Mouse (Mus musculus) MEL (cell line): Measurements from ENCODE around the gene 1700029I15Rik. TPM values are rescaled to one million over a fixed set of nuclear protein-coding genes. Genes with fewer than 3 reads are reported as not detected.

Experiments
- DNase-seq: peaks from one replicate; pipeline ENCODE4 v3.0.0; 2011; ENCODE audit warnings: low read depth, low spot score
- H3K27ac ChIP-seq: 2 replicates; pipeline ENCODE4 v1.5.1; 2012; ENCODE audit warnings: low read depth, mild to moderate bottlenecking, control low read depth, low read length, moderate library complexity; ENCODE audit not compliant: control insufficient read depth
- H3K27me3 ChIP-seq, 2 experiments: fragments of 150-350 bp in 1 of 2; sonication (generic) in 1 of 2; 2 replicates each; pipeline ENCODE4 v1.6.1; 2012; ENCODE audit warnings: low read length in 2 of 2, mild to moderate bottlenecking in 2 of 2, improper control_type of control experiment in 1 of 2, moderate library complexity in 1 of 2; ENCODE audit not compliant: insufficient read depth in 2 of 2, control insufficient read depth in 1 of 2
- H3K36me3 ChIP-seq, 2 experiments: 2 replicates each; pipeline ENCODE4 v1.6.1; 2012 to 2014; ENCODE audit warnings: low read length in 2 of 2, improper control_type of control experiment in 1 of 2, inconsistent platforms in 1 of 2, mild to moderate bottlenecking in 1 of 2; ENCODE audit not compliant: insufficient read depth in 2 of 2, control insufficient read depth in 1 of 2
- H3K4me1 ChIP-seq, 2 experiments: fragments of 150-350 bp in 1 of 2; sonication (generic) in 1 of 2; 2 replicates each; pipeline ENCODE4 v1.6.1; 2012; ENCODE audit warnings: low read length in 2 of 2, improper control_type of control experiment in 1 of 2, mild to moderate bottlenecking in 1 of 2; ENCODE audit not compliant: insufficient read depth in 2 of 2, control insufficient read depth in 1 of 2
- H3K4me3 ChIP-seq, 2 experiments: fragments of 150-350 bp in 1 of 2; sonication (generic) in 1 of 2; 2 replicates each; pipeline ENCODE4 v1.5.1; 2012; ENCODE audit warnings: low read depth in 2 of 2, low read length in 2 of 2, mild to moderate bottlenecking in 2 of 2, moderate library complexity in 2 of 2, control low read depth in 1 of 2, improper control_type of control experiment in 1 of 2; ENCODE audit not compliant: control insufficient read depth in 1 of 2, insufficient read depth in 1 of 2
- H3K79me2 ChIP-seq: 2 replicates; pipeline ENCODE4 v1.6.1; 2012; ENCODE audit warnings: mild to moderate bottlenecking, low read length, moderate library complexity; ENCODE audit not compliant: control insufficient read depth, poor library complexity, insufficient read depth
- H3K9ac ChIP-seq: 2 replicates; pipeline ENCODE4 v1.6.1; 2012; ENCODE audit warnings: low read depth, mild to moderate bottlenecking, control low read depth, low read length, moderate library complexity; ENCODE audit not compliant: control insufficient read depth, poor library complexity, severe bottlenecking
- H3K9me3 ChIP-seq: fragments of 150-350 bp; sonication (generic); replicated peaks from 2 replicates; pipeline ENCODE4 v1.6.1; 2012; ENCODE audit warnings: mild to moderate bottlenecking, low read length, improper control_type of control experiment, moderate library complexity; ENCODE audit not compliant: insufficient read depth
- BHLHE40 ChIP-seq: IDR thresholded peaks from 2 replicates; pipeline ENCODE4 v1.6.1; 2012; ENCODE audit warnings: low read depth, mild to moderate bottlenecking, inconsistent platforms, low read length, improper control_type of control experiment, borderline replicate concordance
- CHD2 ChIP-seq: IDR thresholded peaks from 2 replicates; pipeline ENCODE4 v1.6.1; 2011; ENCODE audit warnings: low read length, improper control_type of control experiment
- CTCF ChIP-seq, 3 experiments: IDR thresholded peaks in 2 of 3; conservative IDR thresholded peaks in 1 of 3; 2 replicates each; pipeline ENCODE4 v1.5.1; 2011 to 2012; ENCODE audit warnings: low read length in 3 of 3, low read depth in 2 of 3, mild to moderate bottlenecking in 2 of 3, improper control_type of control experiment in 1 of 3, inconsistent platforms in 1 of 3, mixed read lengths in 1 of 3, moderate library complexity in 1 of 3; ENCODE audit not compliant: control insufficient read depth in 1 of 3, insufficient read depth in 1 of 3, poor library complexity in 1 of 3, severe bottlenecking in 1 of 3
- ELF1 ChIP-seq: IDR thresholded peaks from 2 replicates; pipeline ENCODE4 v1.6.1; 2014; ENCODE audit warnings: low read depth, mild to moderate bottlenecking, inconsistent platforms, low read length, improper control_type of control experiment, moderate library complexity
- EP300 ChIP-seq, 2 experiments: IDR thresholded peaks; 2 replicates each; pipeline ENCODE4 v1.6.1; 2011; ENCODE audit warnings: improper control_type of control experiment in 2 of 2, low read length in 2 of 2, low read depth in 1 of 2, mild to moderate bottlenecking in 1 of 2
- GABPA ChIP-seq: IDR thresholded peaks from 2 replicates; pipeline ENCODE4 v1.6.1; 2012; ENCODE audit warnings: low read depth, mild to moderate bottlenecking, inconsistent platforms, low read length, improper control_type of control experiment, moderate library complexity
- GATA1 ChIP-seq: IDR thresholded peaks from 2 replicates; pipeline ENCODE4 v1.6.1; 2011; ENCODE audit warnings: low read depth, low read length, improper control_type of control experiment
- HCFC1 ChIP-seq: IDR thresholded peaks from 2 replicates; pipeline ENCODE4 v1.6.1; 2012; ENCODE audit warnings: low read depth, mild to moderate bottlenecking, inconsistent platforms, low read length, improper control_type of control experiment, moderate library complexity
- JUND ChIP-seq: IDR thresholded peaks from 2 replicates; pipeline ENCODE4 v1.6.1; 2011; ENCODE audit warnings: low read depth, mild to moderate bottlenecking, improper control_type of control experiment, low read length
- KAT2A ChIP-seq: conservative IDR thresholded peaks from 2 replicates; pipeline ENCODE4 v1.6.1; 2012; ENCODE audit warnings: low read depth, low read length, improper control_type of control experiment, inconsistent platforms
- MAFK ChIP-seq: IDR thresholded peaks from 2 replicates; pipeline ENCODE4 v1.6.1; 2011; ENCODE audit warnings: low read depth, mild to moderate bottlenecking, low read length, improper control_type of control experiment, borderline replicate concordance
- MAX ChIP-seq: IDR thresholded peaks from 2 replicates; pipeline ENCODE4 v1.6.1; 2011; ENCODE audit warnings: low read length, improper control_type of control experiment
- MAZ ChIP-seq: IDR thresholded peaks from 2 replicates; pipeline ENCODE4 v1.6.1; 2012; ENCODE audit warnings: low read depth, mild to moderate bottlenecking, inconsistent platforms, low read length, improper control_type of control experiment
- MXI1 ChIP-seq: IDR thresholded peaks from 2 replicates; pipeline ENCODE4 v1.6.1; 2011; ENCODE audit warnings: mild to moderate bottlenecking, low read depth, low read length, improper control_type of control experiment
- MYB ChIP-seq: IDR thresholded peaks from 2 replicates; pipeline ENCODE4 v1.6.1; 2011; ENCODE audit warnings: mild to moderate bottlenecking, low read depth, low read length, improper control_type of control experiment
- MYC ChIP-seq: IDR thresholded peaks from 2 replicates; pipeline ENCODE4 v1.6.1; 2011; ENCODE audit warnings: low read depth, mild to moderate bottlenecking, low read length, improper control_type of control experiment, moderate library complexity
- POLR2A ChIP-seq, 2 experiments: IDR thresholded peaks; 2 replicates each; pipeline ENCODE4 v1.6.1; 2011 to 2012; ENCODE audit warnings: low read length in 2 of 2, mild to moderate bottlenecking in 2 of 2, control low read depth in 1 of 2, improper control_type of control experiment in 1 of 2, low read depth in 1 of 2, moderate library complexity in 1 of 2; ENCODE audit not compliant: control insufficient read depth in 1 of 2, insufficient read depth in 1 of 2, poor library complexity in 1 of 2
- POLR2AphosphoS2 ChIP-seq: IDR thresholded peaks from 2 replicates; pipeline ENCODE4 v1.6.1; 2011; ENCODE audit warnings: low read length, improper control_type of control experiment
- SIN3A ChIP-seq: IDR thresholded peaks from 2 replicates; pipeline ENCODE4 v1.6.1; 2012; ENCODE audit warnings: low read length, improper control_type of control experiment, inconsistent platforms
- TBP ChIP-seq: IDR thresholded peaks from 2 replicates; pipeline ENCODE4 v1.8.0; 2011; ENCODE audit warnings: low read depth, low read length, improper control_type of control experiment
- TCF12 ChIP-seq: IDR thresholded peaks from 2 replicates; pipeline ENCODE4 v1.6.1; 2014; ENCODE audit warnings: low read depth, mild to moderate bottlenecking, inconsistent platforms, low read length, improper control_type of control experiment, moderate library complexity
- UBTF ChIP-seq: IDR thresholded peaks from 2 replicates; pipeline ENCODE4 v1.6.1; 2012; ENCODE audit warnings: low read depth, mild to moderate bottlenecking, inconsistent platforms, low read length, improper control_type of control experiment, moderate library complexity, borderline replicate concordance; ENCODE audit not compliant: insufficient read depth
- USF2 ChIP-seq, 2 experiments: IDR thresholded peaks; 2 replicates each; pipeline ENCODE4 v1.6.1; 2011 to 2012; ENCODE audit warnings: improper control_type of control experiment in 2 of 2, low read length in 2 of 2, borderline replicate concordance in 1 of 2, inconsistent platforms in 1 of 2, low read depth in 1 of 2, mild to moderate bottlenecking in 1 of 2; ENCODE audit not compliant: insufficient read depth in 1 of 2
- ZC3H11A ChIP-seq: IDR thresholded peaks from 2 replicates; pipeline ENCODE4 v1.6.1; 2012; ENCODE audit warnings: low read depth, mild to moderate bottlenecking, inconsistent platforms, low read length, improper control_type of control experiment
- ZKSCAN1 ChIP-seq: IDR thresholded peaks from 2 replicates; pipeline ENCODE4 v1.6.1; 2012; ENCODE audit warnings: low read depth, mild to moderate bottlenecking, inconsistent platforms, low read length, improper control_type of control experiment, moderate library complexity
- polyA plus RNA-seq, 2 experiments: library from polyadenylated mRNA; stranded (reverse) in 1 of 2; unstranded in 1 of 2; fragments of >175 nt in 1 of 2; fragments of >200 nt in 1 of 2; gene quantifications; 2 replicates each; pipeline versions ENCODE4 v1.2.1 to v1.2.4; 2012; ENCODE audit warnings: low replicate concordance in 2 of 2, low read depth in 1 of 2; ENCODE audit not compliant: insufficient read length in 2 of 2, insufficient read depth in 1 of 2, missing spikeins in 1 of 2
- total RNA-seq: library from RNA; depleted of rRNA; stranded (reverse); fragments of 300-350 nt; gene quantifications from 2 replicates; pipeline ENCODE4 v1.2.3, GENCODE M21; 2012

Gene 1700029I15Rik
- total and polyA plus RNA-seq, 3 experiments: 0.65 to 3.2 TPM; not detected in 1

DNA sequence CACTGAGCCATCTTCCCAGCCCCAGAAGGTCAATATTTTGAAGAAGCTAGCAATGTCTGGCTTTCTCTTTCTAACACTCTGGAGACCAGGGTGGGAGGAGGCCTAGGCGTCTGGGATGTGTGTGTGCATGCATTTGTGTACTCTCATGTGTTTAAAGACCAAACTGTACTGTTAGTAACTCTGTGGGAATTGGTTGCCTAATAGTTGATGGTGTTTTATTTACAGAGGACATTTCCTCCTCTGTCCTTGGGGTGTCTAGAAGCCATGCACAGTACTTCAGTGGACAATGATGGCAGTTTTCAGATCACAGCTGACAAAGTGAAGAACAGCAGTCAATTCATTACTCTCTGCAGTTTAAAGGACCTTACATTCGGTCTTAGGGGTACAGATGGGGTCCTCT, 35.1 kb upstream of the 1700029I15Rik start:
- Histone ChIP-seq H3K36me3 (no peaks in the 10 kb centered on the region), H3K9ac (no peak overlapping the region), H3K9me3 (no peaks in the 10 kb centered on the region), H3K4me1 (no peaks in the 10 kb centered on the region), H3K27ac (no peak overlapping the region), H3K4me3 (no peak overlapping the region), H3K79me2 (no peaks in the 10 kb centered on the region), H3K27me3 (no peaks in the 10 kb centered on the region)
- DNase-seq: no peak
- TF ChIP-seq SIN3A (no peak), MYC (no peak), MAZ (no peak), TBP (no peak), POLR2A (IDR thresholded peaks at IDR 0.05; ENCODE audit: control insufficient read depth in 1 of 2, insufficient read depth in 1 of 2, low read depth in 1 of 2, low read length in 2 of 2, poor library complexity in 1 of 2) (no peak), TCF12 (no peak), USF2 (IDR thresholded peaks at IDR 0.05; ENCODE audit: borderline replicate concordance in 1 of 2, insufficient read depth in 1 of 2, low read depth in 1 of 2, low read length in 2 of 2) (no peak), GATA1 (no peak), HCFC1 (no peak), UBTF (no peak), ZC3H11A (no peak), GABPA (no peak), JUND (no peak), CHD2 (no peak), CTCF (IDR thresholded peaks at IDR 0.05 in 2 of 3, conservative IDR thresholded peaks at IDR 0.05 in 1 of 3; ENCODE audit: control insufficient read depth in 1 of 3, insufficient read depth in 1 of 3, low read depth in 2 of 3, low read length in 3 of 3, poor library complexity in 1 of 3, severe bottlenecking in 1 of 3) (no peak), POLR2AphosphoS2 (no peak), MYB (no peak), MAX (no peak)

DNA sequence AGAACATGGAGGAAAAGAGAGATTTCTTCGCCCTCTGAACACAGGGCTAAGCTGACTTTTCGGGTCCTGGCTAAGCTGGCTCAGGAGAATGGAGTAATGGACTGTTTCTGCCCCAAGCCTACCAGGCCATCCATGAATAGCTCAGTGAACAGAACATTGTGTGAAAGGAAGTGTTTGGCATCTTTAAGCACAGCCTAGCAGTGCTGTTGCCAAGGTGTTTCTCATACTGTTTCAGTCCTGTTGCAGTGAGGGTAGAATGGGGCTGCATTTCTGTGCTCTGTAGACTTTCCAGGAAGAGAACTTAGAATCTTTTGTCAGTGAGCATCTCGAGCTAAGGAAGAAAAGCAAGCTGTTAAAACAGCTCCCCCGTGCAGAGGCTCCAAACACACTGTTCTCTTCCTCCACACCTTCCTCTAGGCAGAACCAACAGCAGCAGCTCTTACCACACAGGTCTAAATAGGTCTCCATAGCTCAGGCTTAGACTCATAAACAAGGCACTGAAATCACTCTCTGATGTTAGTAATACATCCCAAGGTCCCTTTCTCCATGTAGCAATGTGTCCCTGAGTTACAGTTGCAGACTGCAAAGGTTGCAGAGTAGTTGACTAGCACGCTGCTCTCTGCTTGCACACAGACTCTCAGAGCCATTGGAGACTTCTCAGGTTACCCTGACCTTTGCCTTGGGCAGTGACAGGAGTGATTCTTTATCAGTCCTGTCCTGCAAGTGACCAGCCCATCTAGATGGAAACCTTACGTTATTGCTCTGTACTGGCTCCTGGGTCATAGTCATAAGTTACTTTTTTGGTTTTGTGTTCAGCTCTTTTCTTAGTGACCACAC, 32.5 kb upstream of the 1700029I15Rik start:
- Histone ChIP-seq H3K9me3 (no peaks in the 10 kb centered on the region), H3K36me3 (no peaks in the 10 kb centered on the region), H3K79me2 (no peaks in the 10 kb centered on the region), H3K27ac (no peak overlapping the region), H3K27me3 (no peaks in the 10 kb centered on the region), H3K9ac (no peak overlapping the region), H3K4me1 (no peaks in the 10 kb centered on the region), H3K4me3 (no peak overlapping the region)
- DNase-seq: no peak
- TF ChIP-seq MAFK (no peak), EP300 (IDR thresholded peaks at IDR 0.05; ENCODE audit: low read depth in 1 of 2, low read length in 2 of 2) (no peak), USF2 (IDR thresholded peaks at IDR 0.05; ENCODE audit: borderline replicate concordance in 1 of 2, insufficient read depth in 1 of 2, low read depth in 1 of 2, low read length in 2 of 2) (no peak), POLR2A (IDR thresholded peaks at IDR 0.05; ENCODE audit: control insufficient read depth in 1 of 2, insufficient read depth in 1 of 2, low read depth in 1 of 2, low read length in 2 of 2, poor library complexity in 1 of 2) (no peak), BHLHE40 (no peak), MXI1 (no peak), TBP (no peak), UBTF (no peak), ZKSCAN1 (no peak), MYB (no peak), MYC (no peak), ELF1 (no peak), KAT2A (no peak)
